Mouse (Mus musculus): ENCODE results near the gene Pigyl. TPM values are rescaled to one million over a fixed set of nuclear protein-coding genes. Genes with fewer than 3 reads are reported as not detected.
"Not testable (repeated sequence)": the region's sequence is repeated elsewhere in the genome, so short reads cannot be mapped to it uniquely, and the experiment has no call there.

Pigyl gene
- polyA plus RNA-seq, 1 experiment from 2014 or later = 85.9 TPM

DNA sequence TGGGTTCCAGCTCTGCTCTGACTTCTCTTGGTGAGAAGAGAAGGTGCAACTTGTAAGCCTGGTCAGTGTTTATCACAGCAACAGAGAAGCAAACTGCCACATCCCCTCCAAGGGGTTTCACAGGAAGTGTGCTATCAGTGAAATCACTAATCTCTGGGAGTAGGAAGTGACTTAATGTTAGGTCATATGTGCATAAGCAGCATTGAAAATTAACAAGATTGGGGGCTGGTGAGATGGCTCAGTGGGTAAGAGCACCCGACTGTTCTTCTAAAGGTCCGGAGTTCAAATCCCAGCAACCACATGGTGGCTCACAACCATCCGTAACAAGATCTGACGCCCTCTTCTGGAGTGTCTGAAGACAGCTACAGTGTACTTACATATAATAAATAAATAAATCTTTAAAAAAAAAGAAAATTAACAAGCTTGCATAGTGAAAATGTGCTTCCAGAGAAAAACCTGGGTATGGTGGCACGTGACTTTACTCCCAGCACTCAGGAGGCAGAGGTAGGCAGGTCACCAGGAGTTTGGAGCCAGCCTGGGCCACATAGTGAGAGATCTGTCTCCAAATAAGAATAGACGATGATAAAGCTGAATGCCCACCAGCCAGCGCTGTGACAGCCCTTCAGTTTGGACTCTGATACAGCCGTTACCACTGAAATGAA is 12.2 kb upstream of the Pigyl start:
- Histone ChIP-seq H3K27me3 (no peaks in the 10 kb centered on the region), H3K4me3 (no peak overlapping the region), H3K4me2 (replicated peaks) (no peak overlapping the region), H3K9me3 (no peaks in the 10 kb centered on the region), H3K4me1 (no peaks in the 10 kb centered on the region), H3K36me3 (no peaks in the 10 kb centered on the region), H3K27ac (replicated peaks) (no peak overlapping the region), H3K9ac (replicated peaks) (no peak overlapping the region)
- no peak for ATAC-seq (replicated peaks)
- WGBS = 90% methylated on average over 8 of the region's 8 CpGs

DNA sequence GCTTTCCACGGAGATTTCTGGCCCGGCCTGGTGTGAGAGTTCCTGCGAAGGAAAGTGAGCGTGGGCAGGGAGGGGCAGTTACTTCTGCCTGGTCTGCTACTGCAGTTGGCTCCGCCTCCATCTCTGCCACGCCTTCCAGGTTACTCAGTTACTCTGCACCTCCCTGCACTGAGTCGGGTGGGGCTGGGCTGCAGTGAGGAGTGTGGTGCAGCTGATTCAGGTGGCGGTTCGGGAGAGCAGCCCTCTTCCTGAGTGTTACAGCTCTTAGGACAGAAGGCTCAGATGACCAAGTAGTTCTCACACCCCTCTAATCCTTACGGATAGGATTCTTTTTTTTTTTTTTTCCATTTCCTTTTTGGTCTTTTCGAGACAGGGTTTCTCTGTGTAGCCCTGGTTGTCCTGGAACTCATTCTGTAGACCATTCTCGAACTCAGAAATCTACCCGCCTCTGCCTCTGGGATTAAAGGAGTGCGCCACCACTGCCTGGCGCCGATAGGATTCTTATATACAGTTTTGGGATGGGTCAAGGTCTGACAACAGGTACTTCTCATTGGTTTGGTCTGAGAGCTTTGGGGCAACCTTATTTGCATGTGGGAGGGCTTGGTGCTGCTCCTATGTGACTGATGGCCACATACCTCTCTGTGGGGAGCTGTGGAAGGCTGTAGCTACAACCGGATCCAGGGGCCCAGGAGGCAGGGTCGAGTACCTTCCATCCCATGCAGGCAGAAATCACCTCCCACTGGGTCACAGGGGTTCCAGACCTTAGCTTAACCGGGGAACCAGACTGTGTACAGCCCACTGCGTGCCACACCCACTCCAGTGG is 7.0 kb upstream of the Pigyl start:
- Histone ChIP-seq H3K4me3 (no peak overlapping the region), H3K27me3 (no peaks in the 10 kb centered on the region), H3K9me3 (no peaks in the 10 kb centered on the region), H3K4me2 (replicated peaks) (no peak overlapping the region), H3K9ac (replicated peaks) (no peak overlapping the region), H3K36me3 (no peaks in the 10 kb centered on the region), H3K4me1 (no peaks in the 10 kb centered on the region), H3K27ac (replicated peaks) (no peak overlapping the region)
- WGBS = 81% methylated on average over 20 of the region's 20 CpGs
- no peak for ATAC-seq (replicated peaks)

DNA sequence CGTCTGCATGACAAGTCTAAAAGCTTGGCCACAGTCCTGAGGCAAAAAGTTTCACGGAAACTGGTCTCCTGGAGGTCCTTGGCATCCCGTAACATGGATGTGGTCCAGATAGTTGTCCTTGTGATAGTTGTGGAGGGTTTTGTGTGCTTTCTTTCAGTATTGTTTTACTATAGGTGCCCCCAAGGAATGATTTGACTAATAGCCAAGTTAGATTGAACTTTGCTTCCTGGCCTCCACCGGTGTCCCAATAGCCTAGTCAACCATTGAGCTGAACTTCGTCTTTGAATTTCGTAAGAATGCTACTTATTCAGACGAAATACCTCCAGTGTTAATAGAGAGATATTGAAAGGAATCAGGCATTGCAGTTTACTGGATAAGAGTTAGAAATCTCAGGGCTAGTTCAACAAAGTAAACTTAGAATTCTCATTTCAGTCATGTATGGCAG is 6.4 kb upstream of the Pigyl start:
- not testable (repeated sequence) for H3K36me3 ChIP-seq; H3K9ac ChIP-seq (replicated peaks); ATAC-seq (replicated peaks); H3K4me1 ChIP-seq; H3K27ac ChIP-seq (replicated peaks); H3K27me3 ChIP-seq; H3K4me2 ChIP-seq (replicated peaks); H3K9me3 ChIP-seq; H3K4me3 ChIP-seq
- 86% methylated on average over 7 of the region's 7 CpGs for WGBS

DNA sequence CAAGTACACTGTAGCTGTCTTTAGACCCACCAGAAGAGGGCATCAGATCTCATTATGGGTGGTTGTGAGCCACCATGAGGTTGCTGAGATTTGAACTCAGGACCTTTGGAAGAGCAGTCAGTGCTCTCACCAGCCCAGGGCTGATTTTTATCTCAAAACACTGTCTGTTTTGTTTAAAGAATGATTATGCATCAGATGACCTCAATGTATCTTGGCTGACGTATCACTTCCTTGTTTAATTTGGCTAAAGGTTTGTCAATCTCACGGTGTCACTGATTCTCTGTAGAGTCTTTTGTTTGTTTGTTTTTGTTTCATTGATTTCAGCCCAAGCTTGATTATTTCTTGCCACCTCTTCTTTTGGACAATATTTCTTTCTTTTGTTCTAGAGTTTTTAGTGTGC is 5.7 kb upstream of the Pigyl start:
- H3K27me3 ChIP-seq = no peaks in the 10 kb centered on the region
- peaks cover 4% of the 10 kb centered on the region; the same call in 1 of the 2 replicates for H3K4me1 ChIP-seq
- H3K36me3 ChIP-seq = no peaks in the 10 kb centered on the region
- H3K4me2 ChIP-seq (replicated peaks) = no peak overlapping the region
- WGBS = 87% methylated on average over 2 of the region's 2 CpGs
- no peak overlapping the region for H3K27ac ChIP-seq (replicated peaks)
- H3K4me3 ChIP-seq = no peak overlapping the region
- H3K9me3 ChIP-seq = no peaks in the 10 kb centered on the region
- no peak overlapping the region for H3K9ac ChIP-seq (replicated peaks)
- ATAC-seq (replicated peaks) = no peak

DNA sequence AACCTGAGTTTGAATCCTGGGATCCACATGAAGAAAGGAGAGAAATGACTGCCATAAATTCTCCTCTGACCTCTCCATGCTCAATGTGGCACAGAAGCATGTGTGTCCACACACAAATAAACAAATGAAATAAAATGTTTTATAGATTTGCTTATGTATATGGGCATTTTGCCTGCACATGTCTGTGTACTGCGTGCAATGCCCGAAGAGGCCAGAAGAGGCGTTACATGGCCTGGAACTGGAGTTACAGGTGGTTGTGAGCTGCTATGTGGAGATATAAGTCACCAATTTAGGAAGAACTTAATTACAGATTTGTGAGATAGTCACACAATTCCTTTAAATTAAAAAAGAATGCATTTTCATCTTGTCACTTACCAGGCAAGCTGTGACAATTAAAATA is 2.8 kb upstream of the Pigyl start:
- no peak overlapping the region for H3K4me3 ChIP-seq
- no peaks in the 10 kb centered on the region for H3K36me3 ChIP-seq
- H3K27me3 ChIP-seq = no peaks in the 10 kb centered on the region
- no peak for ATAC-seq (replicated peaks)
- peaks cover 19% of the 10 kb centered on the region for H3K4me1 ChIP-seq
- H3K9me3 ChIP-seq = no peaks in the 10 kb centered on the region
- H3K27ac ChIP-seq (replicated peaks) = no peak overlapping the region
- H3K4me2 ChIP-seq (replicated peaks) = no peak overlapping the region
- WGBS = 92% methylated on average over 3 of the region's 3 CpGs
- no peak overlapping the region for H3K9ac ChIP-seq (replicated peaks)

DNA sequence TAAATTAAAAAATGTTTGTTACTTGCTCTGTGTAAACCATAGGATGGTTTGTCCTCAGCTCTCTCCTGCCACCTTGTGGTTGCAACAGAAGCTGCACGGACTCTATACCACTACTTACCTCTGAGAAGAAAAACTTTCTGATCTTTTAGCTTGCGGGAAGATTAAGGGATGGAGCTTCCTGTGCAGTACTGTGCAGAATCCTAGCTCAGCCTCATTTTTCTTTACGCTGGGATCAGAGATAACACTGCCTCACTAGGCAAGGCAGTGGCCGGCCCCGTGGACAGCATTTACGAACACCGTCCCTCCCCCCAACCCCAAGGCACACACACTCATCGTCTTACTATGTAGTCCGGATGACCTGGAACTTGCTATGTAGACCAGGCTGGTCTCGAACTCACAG is 1.0 kb upstream of the Pigyl start:
- Histone ChIP-seq H3K4me2 (replicated peaks) (no peak overlapping the region), H3K27me3 (no peaks in the 10 kb centered on the region), H3K36me3 (no peaks in the 10 kb centered on the region), H3K9me3 (no peaks in the 10 kb centered on the region), H3K9ac (replicated peaks) (no peak overlapping the region), H3K4me1 (peaks cover 19% of the 10 kb centered on the region), H3K4me3 (no peak overlapping the region), H3K27ac (replicated peaks) (no peak overlapping the region)
- WGBS = 28% methylated on average over 10 of the region's 10 CpGs
- ATAC-seq (replicated peaks) = peak; percentile 4; the same call in 1 of the 2 replicates

DNA sequence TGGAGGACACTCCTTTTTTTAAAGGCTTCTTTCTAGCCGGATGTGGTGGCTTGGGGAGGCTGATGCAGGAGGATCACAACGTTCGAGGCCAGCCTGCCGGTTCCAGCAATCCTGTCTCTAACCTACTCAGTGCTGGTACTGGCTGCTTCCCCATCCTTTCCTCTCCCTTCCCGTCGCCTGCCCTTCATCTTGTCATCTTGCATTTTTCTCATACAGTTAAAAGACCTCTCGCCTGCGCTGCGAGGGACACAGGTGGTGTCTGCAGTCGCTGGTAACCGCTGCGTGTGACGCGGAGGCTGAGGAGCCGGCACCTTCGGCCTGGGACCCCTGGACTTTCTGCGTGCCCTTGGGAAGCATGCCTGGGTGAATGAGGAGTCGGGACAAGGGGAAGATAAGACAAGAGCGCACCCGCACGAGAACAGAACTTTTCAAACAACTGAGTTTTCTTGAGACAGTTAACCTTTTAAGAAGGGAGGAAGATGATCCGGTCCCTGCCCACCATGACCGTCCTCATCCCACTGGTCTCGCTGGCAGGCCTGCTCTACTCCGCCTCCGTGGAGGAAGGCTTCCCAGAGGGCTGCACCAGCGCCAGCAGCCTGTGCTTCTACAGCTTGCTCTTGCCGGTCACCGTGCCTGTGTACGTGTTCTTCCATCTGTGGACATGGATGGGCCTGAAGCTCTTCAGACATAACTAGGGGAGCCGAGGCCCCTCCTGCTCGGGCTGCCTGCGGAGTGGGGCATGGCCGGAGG is 1.0 kb downstream of the Pigyl start:
- H3K9ac ChIP-seq (replicated peaks) = peak overlapping the region; percentile 85
- H3K9me3 ChIP-seq = no peaks in the 10 kb centered on the region
- peaks cover 19% of the 10 kb centered on the region for H3K4me1 ChIP-seq
- peak overlapping the region; percentile 91; the same call in 1 of the 2 replicates for H3K27ac ChIP-seq (replicated peaks)
- no peaks in the 10 kb centered on the region for H3K27me3 ChIP-seq
- H3K4me2 ChIP-seq (replicated peaks) = peak overlapping the region; percentile 51
- ATAC-seq (replicated peaks) = no peak
- 75% methylated on average over 34 of the region's 34 CpGs for WGBS
- H3K4me3 ChIP-seq = peak overlapping the region; percentile 74
- H3K36me3 ChIP-seq = no peaks in the 10 kb centered on the region

DNA sequence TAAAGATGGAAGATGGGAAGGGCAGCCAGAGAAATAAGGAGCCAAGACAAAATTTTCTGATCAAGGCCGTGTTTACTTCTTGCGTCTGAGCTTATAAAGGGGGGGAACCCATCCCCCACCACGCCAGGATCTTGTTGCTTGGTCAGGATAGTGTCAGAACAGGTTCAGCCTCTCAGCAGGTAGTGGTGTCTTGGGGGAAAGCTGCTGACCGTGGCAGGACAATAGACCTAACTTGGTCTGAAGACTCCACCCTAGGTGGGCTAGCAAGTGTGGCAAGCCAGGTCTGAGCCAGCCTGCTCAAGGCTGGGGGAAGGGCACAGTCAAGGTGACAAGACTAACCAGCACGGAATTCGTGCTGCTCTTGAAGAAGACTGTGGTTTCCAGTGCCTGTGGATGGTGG is 4.7 kb downstream of the Pigyl start:
- H3K27ac ChIP-seq (replicated peaks) = no peak overlapping the region
- no peak overlapping the region for H3K4me2 ChIP-seq (replicated peaks)
- 35% methylated on average over 6 of the region's 6 CpGs for WGBS
- no peaks in the 10 kb centered on the region for H3K36me3 ChIP-seq
- no peak for ATAC-seq (replicated peaks)
- H3K9me3 ChIP-seq = no peaks in the 10 kb centered on the region
- no peak overlapping the region for H3K4me3 ChIP-seq
- H3K27me3 ChIP-seq = no peaks in the 10 kb centered on the region
- no peak overlapping the region for H3K9ac ChIP-seq (replicated peaks)
- peaks cover 16% of the 10 kb centered on the region for H3K4me1 ChIP-seq

DNA sequence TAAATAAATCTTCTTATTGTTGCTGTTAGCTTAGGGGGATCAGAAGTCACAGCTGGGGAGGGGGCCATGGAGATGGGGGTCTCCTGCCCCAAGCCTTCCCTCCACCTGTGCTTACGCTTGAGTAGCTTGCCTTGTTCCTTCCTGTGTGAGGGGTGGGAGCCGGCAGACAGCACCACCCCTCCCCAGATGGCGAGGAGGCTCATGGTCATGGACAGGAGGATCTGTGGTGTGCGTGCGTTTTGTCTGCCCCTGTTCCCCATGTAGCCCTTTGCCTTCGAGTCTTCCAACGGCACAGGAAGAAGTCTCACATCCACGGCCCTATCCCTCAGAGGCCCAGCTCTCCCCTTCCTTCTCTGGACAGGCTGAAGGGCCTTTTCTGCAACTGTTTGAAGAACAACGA is 5.7 kb downstream of the Pigyl start:
- Histone ChIP-seq H3K9me3 (no peaks in the 10 kb centered on the region; the same call in 1 of the 2 replicates), H3K27ac (replicated peaks) (no peak overlapping the region), H3K4me1 (peaks cover 13% of the 10 kb centered on the region), H3K4me3 (no peak overlapping the region), H3K4me2 (replicated peaks) (no peak overlapping the region), H3K27me3 (no peaks in the 10 kb centered on the region), H3K36me3 (no peaks in the 10 kb centered on the region), H3K9ac (replicated peaks) (no peak overlapping the region)
- WGBS = 80% methylated on average over 9 of the region's 9 CpGs
- no peak for ATAC-seq (replicated peaks)

DNA sequence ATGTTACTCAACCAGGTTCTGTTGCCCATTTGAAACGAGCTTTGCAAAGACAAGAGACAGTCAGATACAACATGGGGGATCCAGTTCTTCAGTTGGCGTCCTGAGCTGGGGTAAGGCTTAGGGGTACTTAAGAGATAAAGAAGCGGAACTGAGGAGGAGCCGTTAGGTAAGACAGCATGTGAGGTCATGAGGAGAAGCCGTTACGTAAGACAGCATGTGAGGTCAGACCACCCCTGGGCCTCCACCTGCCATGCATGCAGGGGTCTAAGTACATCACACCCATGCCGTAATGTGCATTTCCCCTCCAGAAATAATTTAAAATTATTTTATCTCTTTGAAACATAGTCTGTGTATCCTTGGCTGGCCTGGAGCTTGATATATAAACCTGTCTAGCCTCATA is 6.3 kb downstream of the Pigyl start:
- Histone ChIP-seq H3K9me3 (no peaks in the 10 kb centered on the region; the same call in 1 of the 2 replicates), H3K4me1 (peaks cover 7% of the 10 kb centered on the region), H3K4me2 (replicated peaks) (no peak overlapping the region), H3K27ac (replicated peaks) (no peak overlapping the region), H3K27me3 (no peaks in the 10 kb centered on the region), H3K4me3 (no peak overlapping the region), H3K36me3 (no peaks in the 10 kb centered on the region), H3K9ac (replicated peaks) (no peak overlapping the region)
- 88% methylated on average over 7 of the region's 7 CpGs for WGBS
- no peak for ATAC-seq (replicated peaks)

DNA sequence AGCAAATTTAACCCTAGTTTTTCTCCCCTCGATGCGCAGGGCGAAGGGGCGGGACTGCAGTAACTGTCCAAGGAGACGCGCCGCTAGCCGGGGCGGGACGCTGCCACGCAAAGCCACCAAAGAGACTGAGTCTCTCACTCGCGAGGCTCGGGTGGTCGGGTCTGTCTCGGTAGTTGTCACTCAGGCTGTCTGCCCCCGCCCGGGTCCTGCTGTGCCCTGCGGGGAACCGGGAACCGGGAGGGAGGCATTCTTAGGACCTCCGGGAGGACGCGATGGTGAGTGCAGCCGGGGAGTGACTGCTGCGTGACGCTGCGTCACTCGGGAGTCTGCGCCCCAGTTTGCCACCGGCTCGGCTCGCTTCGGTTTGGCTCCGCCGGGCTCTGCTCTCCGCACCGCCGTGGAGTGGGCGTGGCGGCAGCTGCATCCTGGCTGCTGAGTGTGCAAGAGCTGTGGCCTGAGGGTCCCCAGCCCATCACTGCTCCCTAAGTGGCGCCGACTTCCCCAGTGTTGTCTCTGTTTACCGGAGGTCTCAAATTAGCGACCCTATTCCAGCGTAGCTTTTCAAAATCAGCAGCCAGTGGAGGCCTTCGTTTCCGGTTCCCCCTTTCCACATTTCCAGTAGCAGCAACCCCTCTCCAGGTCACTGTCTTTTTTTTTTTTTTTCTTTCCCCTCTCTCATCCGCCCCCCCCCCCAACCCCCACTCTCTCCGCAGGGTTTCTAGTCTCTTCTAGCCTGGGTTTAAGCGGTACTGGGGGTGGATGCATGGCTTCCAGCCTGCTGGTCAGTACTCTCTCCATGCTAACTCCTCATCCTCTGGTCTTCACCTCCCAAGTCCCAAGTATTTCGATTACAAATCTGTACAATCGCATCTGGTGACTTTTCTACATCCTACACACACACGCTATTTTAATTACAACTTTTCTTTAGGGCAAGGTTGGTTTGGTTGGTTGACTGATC is 8.3 kb downstream of the Pigyl start:
- Histone ChIP-seq H3K4me1 (0 out of 2 replicates have a peak, but pooled peaks cover 5% of the 10 kb centered on the region), H3K4me2 (replicated peaks) (peak overlapping the region; percentile 64), H3K27ac (replicated peaks) (peak overlapping the region; percentile 75), H3K9ac (replicated peaks) (peak overlapping the region; percentile 65), H3K4me3 (peak overlapping the region; percentile 51), H3K9me3 (no peaks in the 10 kb centered on the region; the same call in 1 of the 2 replicates), H3K36me3 (no peaks in the 10 kb centered on the region), H3K27me3 (no peaks in the 10 kb centered on the region)
- ATAC-seq (replicated peaks) = peak; percentile 87
- 2% methylated on average over 54 of the region's 54 CpGs for WGBS

Data from forebrain, embryonic 15.5 days (tissue).